ENCODE assay signal across 23 mouse cellular contexts in genomic region chr9:47229296-47229695, GRCm38 (mm10).
"Had no signal": no experiment of that assay in that cellular context is flagged by ENCODE, and none has a peak within 500 bp of the region (broad histone marks: within the 10 kb centered on the region; RNA-seq: fewer than 3 reads in every experiment).

No protein-coding gene starts in this region.

- H3K4me2 ChIP-seq: heart, embryonic 12.5 days; hindbrain, embryonic 13.5 days; hindbrain, embryonic 15.5 days; limb, embryonic 15.5 days; liver, embryonic 12.5 days had no signal

- H3K27ac ChIP-seq: gastrocnemius, adult 2 months; heart, embryonic 10.5 days; hindbrain, embryonic 10.5 days; hindbrain, embryonic 13.5 days; hindbrain, embryonic 15.5 days; hindbrain, postnatal 0 days; limb, embryonic 15.5 days; liver, embryonic 12.5 days; liver, embryonic 14.5 days had no signal

- H3K9ac ChIP-seq: heart, embryonic 12.5 days; hindbrain, embryonic 13.5 days; hindbrain, embryonic 15.5 days; limb, embryonic 15.5 days; liver, embryonic 12.5 days; liver, embryonic 14.5 days had no signal

- H3K27me3 ChIP-seq: heart, embryonic 12.5 days; hindbrain, embryonic 13.5 days; hindbrain, embryonic 15.5 days; limb, embryonic 15.5 days; liver, embryonic 12.5 days had no signal

- ATAC-seq: hindbrain, postnatal 0 days; intestine, postnatal 0 days; liver, embryonic 12.5 days had no signal

- H3K9me3 ChIP-seq: heart, embryonic 10.5 days; heart, embryonic 12.5 days; hindbrain, embryonic 10.5 days; hindbrain, embryonic 13.5 days; hindbrain, embryonic 15.5 days; limb, embryonic 15.5 days; liver, embryonic 12.5 days had no signal

- H3K4me3 ChIP-seq: gastrocnemius, adult 2 months; heart, embryonic 10.5 days; heart, embryonic 12.5 days; hindbrain, embryonic 10.5 days; hindbrain, embryonic 13.5 days; hindbrain, embryonic 15.5 days; limb, embryonic 15.5 days; liver, embryonic 12.5 days had no signal

- DNase-seq: gastrocnemius, adult 2 months; gastrocnemius, postnatal 10 days; gastrocnemius, postnatal 25 days; heart, adult 18-20 months; heart, postnatal 10 days; heart, postnatal 4 days; kidney, adult 18-20 months; kidney, adult 8-10 months; kidney, postnatal 10 days; kidney, postnatal 25 days; layer of hippocampus, adult 9-11 months; layer of hippocampus, postnatal 36 days; left cerebral cortex, postnatal 4 days had no signal

- H3K4me1 ChIP-seq: heart, embryonic 10.5 days; heart, embryonic 12.5 days; hindbrain, embryonic 10.5 days; hindbrain, embryonic 13.5 days; hindbrain, embryonic 15.5 days; liver, embryonic 12.5 days had no signal

- H3K36me3 ChIP-seq: heart, embryonic 10.5 days; heart, embryonic 12.5 days; hindbrain, embryonic 10.5 days; hindbrain, embryonic 13.5 days; hindbrain, embryonic 15.5 days; limb, embryonic 15.5 days; liver, embryonic 12.5 days had no signal
